Mouse (Mus musculus) lung, adult 2 months (tissue): ENCODE data around the gene Nsmf. TPM values are rescaled to one million over a fixed set of nuclear protein-coding genes. Genes with fewer than 3 reads are reported as not detected.

ENCODE experiments used
- DNase-seq: peaks from one replicate; pipeline ENCODE4 v3.0.0; 2022
- H3K4me1 ChIP-seq: fragments of 200-500 bp; 2 replicates; pipeline ENCODE4 v1.6.1; 2011; ENCODE audit warnings: low read length; ENCODE audit not compliant: control insufficient read depth, insufficient read depth
- H3K4me3 ChIP-seq: fragments of 200-500 bp; replicated peaks from 2 replicates; pipeline ENCODE3; 2011; ENCODE audit warnings: low read depth, mild to moderate bottlenecking, control low read depth, low read length; ENCODE audit errors: extremely low read depth
- CTCF ChIP-seq: fragments of 200-500 bp; IDR thresholded peaks from 2 replicates; pipeline ENCODE4 v1.5.1; 2011; ENCODE audit warnings: mild to moderate bottlenecking, low read length, control low read depth; ENCODE audit not compliant: insufficient read depth
- POLR2A ChIP-seq: fragments of 200-500 bp; IDR thresholded peaks from 2 replicates; pipeline ENCODE4 v1.6.1; 2011; ENCODE audit warnings: low read depth, mild to moderate bottlenecking, control low read depth, low read length, borderline replicate concordance; ENCODE audit errors: extremely low read depth
- WGBS: fragments of 180-500 bp; shearing (Covaris S2); methylation state at CpG from one replicate; pipeline ENCODE4 v1.1.7; 2018; 5-methylcytosine and 5-hydroxymethylcytosine counted together
- polyA plus RNA-seq: library from polyadenylated mRNA; depleted of rRNA; stranded (reverse); fragments of >200 nt; gene quantifications from 2 replicates; pipeline ENCODE4 v1.2.3, GENCODE M21; 2012; rRNA removed

The Nsmf gene
- polyA plus RNA-seq = 124 and 135 TPM in 2 replicates

DNA sequence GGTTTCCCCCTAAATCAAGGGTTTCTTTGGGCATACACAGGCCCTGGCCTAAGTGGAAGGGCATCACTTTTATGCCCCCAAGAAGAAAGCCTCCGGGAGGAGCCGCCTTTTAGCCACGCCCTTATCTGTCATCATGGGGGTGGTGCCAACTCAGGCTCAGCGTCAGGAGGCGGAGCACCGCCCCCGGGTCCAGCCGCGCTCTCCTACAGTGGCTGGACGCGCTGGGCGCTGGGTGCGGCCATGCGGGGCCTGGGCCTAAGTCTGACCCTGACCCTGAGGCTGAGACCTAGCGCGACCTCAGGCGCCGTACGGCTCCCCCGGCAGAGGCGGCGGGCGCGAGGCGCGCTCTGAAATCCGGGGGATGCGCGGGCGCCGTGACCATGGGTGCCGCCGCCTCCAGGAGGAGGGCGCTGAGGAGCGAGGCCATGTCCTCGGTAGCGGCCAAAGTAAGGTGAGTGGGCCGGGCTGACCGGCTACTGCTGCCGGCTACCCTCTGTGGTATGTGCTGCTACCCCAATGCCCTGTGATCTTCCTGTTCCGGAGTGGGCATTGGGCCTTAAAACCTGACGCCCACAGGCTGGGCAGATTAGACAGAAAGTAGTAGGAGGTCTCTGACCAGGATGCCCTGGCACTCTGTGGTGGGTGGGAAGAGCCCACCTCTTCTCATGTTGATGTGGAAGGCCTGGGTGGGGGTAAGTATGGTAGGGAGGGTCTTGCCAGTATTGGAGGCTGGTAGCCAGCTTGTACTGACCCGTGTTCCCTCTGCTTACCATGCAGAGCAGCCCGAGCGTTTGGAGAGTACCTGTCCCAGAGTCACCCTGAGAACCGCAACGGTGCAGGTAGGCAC lies at the start of gene Nsmf:
Gene Nsmf, plus strand, starts transcription at position 135 of the 847 bp plus-strand sequence.
- peak; percentile 89 for DNase-seq
- peaks cover 6% of the 10 kb centered on the region for H3K4me1 ChIP-seq
- peak within 1 kb of the TSS; percentile 64 for H3K4me3 ChIP-seq
- TF ChIP-seq POLR2A (peak; percentile 64; the same call in 1 of the 2 replicates), CTCF (no peak)
- WGBS = 3% methylated on average over 47 of the region's 47 CpGs

GRCm38 (mm10) chr2:25006767-25007166 lies 47.4 kb upstream of the Nsmf start:
- H3K4me1 ChIP-seq = no peaks in the 10 kb centered on the region
- no peak for DNase-seq
- TF ChIP-seq CTCF (no peak), POLR2A (no peak)
- 90% methylated on average over 1 of the region's 1 CpGs for WGBS
- no peak overlapping the region for H3K4me3 ChIP-seq

- DNase-seq = no peak
- TF ChIP-seq POLR2A (no peak), CTCF (no peak)
- H3K4me1 ChIP-seq = no peaks in the 10 kb centered on the region
- H3K4me3 ChIP-seq = no peak overlapping the region
Measured at GRCm38 (mm10) chr2:25008250-25008649, 45.9 kb upstream of the Nsmf start.

GRCm38 (mm10) chr2:25022678-25023077 lies 31.5 kb upstream of the Nsmf start:
- WGBS = 90% methylated on average over 1 of the region's 1 CpGs
- Histone ChIP-seq H3K4me3 (no peak overlapping the region), H3K4me1 (no peaks in the 10 kb centered on the region)
- no peak for DNase-seq
- TF ChIP-seq CTCF (no peak), POLR2A (no peak)

DNA sequence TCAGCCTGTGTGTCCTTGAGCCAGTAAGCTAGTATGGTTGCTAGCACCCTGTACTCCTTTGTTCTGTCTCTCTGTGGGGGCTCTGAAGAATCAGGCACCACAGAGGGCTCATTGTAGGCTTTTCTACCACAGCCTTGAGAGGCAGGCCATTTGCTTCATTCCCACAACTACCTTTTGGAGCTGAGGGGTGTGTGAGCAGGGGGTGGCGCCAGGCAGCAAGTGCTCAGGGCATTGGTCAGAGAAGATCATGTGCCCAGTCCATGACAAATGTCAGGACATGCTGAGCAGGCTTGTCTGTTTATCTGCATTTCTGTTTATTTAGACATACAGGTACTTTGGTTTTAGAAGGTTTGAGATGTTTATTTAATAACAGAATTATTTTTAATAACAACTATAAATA lies 29.0 kb upstream of the Nsmf start:
- WGBS = 100% methylated on average over 1 of the region's 1 CpGs
- TF ChIP-seq POLR2A = no peak
- no peak for TF ChIP-seq CTCF
- Histone ChIP-seq H3K4me1 (no peaks in the 10 kb centered on the region), H3K4me3 (no peak overlapping the region)
- DNase-seq = no peak

GRCm38 (mm10) chr2:25034994-25035393 lies 19.2 kb upstream of the Nsmf start:
- TF ChIP-seq CTCF = no peak
- TF ChIP-seq POLR2A = no peak
- 94% methylated on average over 4 of the region's 4 CpGs for WGBS
- no peaks in the 10 kb centered on the region for H3K4me1 ChIP-seq
- DNase-seq = no peak
- no peak overlapping the region for H3K4me3 ChIP-seq

- 77% methylated on average over 5 of the region's 5 CpGs for WGBS
- no peak for TF ChIP-seq CTCF
- no peak for TF ChIP-seq POLR2A
- Histone ChIP-seq H3K4me1 (no peaks in the 10 kb centered on the region), H3K4me3 (no peak overlapping the region)
- DNase-seq = no peak
Measured at GRCm38 (mm10) chr2:25040089-25040488, 14.1 kb upstream of the Nsmf start.

DNA sequence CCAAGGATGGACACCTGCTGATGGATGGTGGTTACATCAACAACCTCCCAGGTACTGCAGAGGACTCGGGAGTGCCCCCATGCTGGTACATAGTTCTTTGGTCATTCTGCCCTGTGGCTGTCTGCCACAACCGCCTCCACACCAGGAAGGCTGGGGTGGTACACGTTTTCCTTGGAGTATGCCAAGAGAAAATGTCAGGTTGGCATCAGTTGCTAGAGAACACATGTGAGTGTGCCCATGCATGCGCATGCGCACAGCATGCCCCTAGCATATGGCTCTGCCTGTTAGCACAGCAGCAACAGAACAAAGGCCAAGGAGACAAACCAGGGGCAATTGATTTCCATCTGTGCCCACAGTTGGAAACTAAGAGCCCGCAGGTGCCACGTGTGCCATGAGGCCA lies 3.2 kb upstream of the Nsmf start:
- 89% methylated on average over 7 of the region's 7 CpGs for WGBS
- peaks cover 9% of the 10 kb centered on the region for H3K4me1 ChIP-seq
- TF ChIP-seq CTCF = no peak
- no peak for TF ChIP-seq POLR2A
- H3K4me3 ChIP-seq = no peak overlapping the region
- no peak for DNase-seq

GRCm38 (mm10) chr2:25051450-25051849 lies 2.7 kb upstream of the Nsmf start:
- WGBS = 91% methylated on average over 8 of the region's 8 CpGs
- H3K4me3 ChIP-seq = no peak overlapping the region
- TF ChIP-seq POLR2A = no peak
- no peak for TF ChIP-seq CTCF
- no peak for DNase-seq
- peaks cover 9% of the 10 kb centered on the region for H3K4me1 ChIP-seq

GRCm38 (mm10) chr2:25053101-25053500 lies 1.1 kb upstream of the Nsmf start:
- WGBS = 90% methylated on average over 6 of the region's 6 CpGs
- DNase-seq = no peak
- H3K4me3 ChIP-seq = no peak overlapping the region
- TF ChIP-seq CTCF (no peak), POLR2A (no peak)
- H3K4me1 ChIP-seq = peaks cover 9% of the 10 kb centered on the region
